Mouse (Mus musculus): ENCODE measurements around the gene Olfr978. TPM values are rescaled to one million over a fixed set of nuclear protein-coding genes. Genes with fewer than 3 reads are reported as not detected.
"Not testable (repeated sequence)": the region's sequence is repeated elsewhere in the genome, so short reads cannot be mapped to it uniquely, and the experiment has no call there.

Olfr978 gene
- not detected in 2 replicates for polyA plus RNA-seq (2016; fragmentation: Nextera tagmentation; extraction: Ambion mirVana)

- Histone ChIP-seq H3K27me3 (ENCODE audit: low read depth, poor library complexity, severe bottlenecking) (no peaks in the 10 kb centered on the region), H3K27ac (no peak within 1 kb of the TSS), H3K36me3 (no peaks in the 10 kb centered on the region), H3K4me1 (no peaks in the 10 kb centered on the region), H3K4me3 (no peak within 1 kb of the TSS), H3K9me3 (replicated peaks) (no peaks in the 10 kb centered on the region)
- WGBS, result 86% methylated on average over 2 of the region's 2 CpGs
- DNase-seq (ENCODE audit: low spot score), result no peak
These were observed at the start of gene Olfr978 for GRCm38 (mm10) chr9:39991813-39992212. TSS of gene Olfr978 (plus strand) at chr9:39992113.

DNA sequence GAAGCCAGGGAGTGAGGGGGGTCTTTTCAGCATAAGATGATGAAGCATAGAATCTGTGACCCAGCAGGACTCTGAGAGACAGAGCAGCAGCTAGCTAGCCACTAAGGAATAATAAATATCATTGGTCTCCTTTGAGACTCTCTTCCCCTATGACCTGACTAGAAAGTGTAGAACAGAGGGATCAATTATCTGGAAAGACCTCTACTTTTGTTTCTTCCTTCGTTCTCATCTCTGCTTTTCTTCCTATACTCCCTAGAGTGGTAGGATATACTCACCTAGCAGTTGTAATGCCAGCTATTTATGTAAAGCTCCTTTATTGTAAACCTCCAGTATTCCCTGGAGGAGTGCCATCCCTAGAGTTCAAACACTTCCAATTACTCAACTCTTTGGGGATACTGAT is 40.0 kb upstream of the Olfr978 start, which contains the start of gene Olfr975:
TSS of gene Olfr975 (minus strand) at position 101 of the 400 bp plus-strand sequence.
- Histone ChIP-seq H3K4me3 (no peak within 1 kb of the TSS), H3K9me3 (replicated peaks) (no peaks in the 10 kb centered on the region), H3K27me3 (ENCODE audit: low read depth, poor library complexity, severe bottlenecking) (no peaks in the 10 kb centered on the region), H3K36me3 (no peaks in the 10 kb centered on the region), H3K27ac (no peak within 1 kb of the TSS), H3K4me1 (no peaks in the 10 kb centered on the region)
- WGBS, result 74% methylated on average over 1 of the region's 1 CpGs
- DNase-seq (ENCODE audit: low spot score), result no peak

- not testable (repeated sequence) for H3K9me3 ChIP-seq (replicated peaks); H3K4me1 ChIP-seq; H3K36me3 ChIP-seq; H3K27ac ChIP-seq; DNase-seq (ENCODE audit: low spot score); H3K27me3 ChIP-seq (ENCODE audit: low read depth, poor library complexity, severe bottlenecking); H3K4me3 ChIP-seq
- WGBS, result 86% methylated on average over 8 of the region's 9 CpGs
These were observed 30.9 kb upstream of the Olfr978 start, which contains the start of gene Olfr976 for GRCm38 (mm10) chr9:39961033-39961432. TSS of gene Olfr976 (minus strand) at chr9:39961133.

- not testable (repeated sequence) for H3K36me3 ChIP-seq; H3K27me3 ChIP-seq (ENCODE audit: low read depth, poor library complexity, severe bottlenecking); DNase-seq (ENCODE audit: low spot score); H3K4me3 ChIP-seq; H3K4me1 ChIP-seq; H3K9me3 ChIP-seq (replicated peaks); H3K27ac ChIP-seq
- 91% methylated on average over 1 of the region's 1 CpGs for WGBS
These were observed 15.2 kb upstream of the Olfr978 start for GRCm38 (mm10) chr9:39976581-39977145.

- 89% methylated on average over 1 of the region's 1 CpGs for WGBS
- no peak for DNase-seq (ENCODE audit: low spot score)
- Histone ChIP-seq H3K4me3 (no peak within 1 kb of the TSS), H3K4me1 (no peaks in the 10 kb centered on the region), H3K27ac (no peak within 1 kb of the TSS), H3K36me3 (no peaks in the 10 kb centered on the region), H3K27me3 (ENCODE audit: low read depth, poor library complexity, severe bottlenecking) (no peaks in the 10 kb centered on the region), H3K9me3 (replicated peaks) (no peaks in the 10 kb centered on the region)
These were observed 11.5 kb downstream of the Olfr978 start, which contains the start of gene Olfr979 for GRCm38 (mm10) chr9:40003365-40003764. TSS of gene Olfr979 (minus strand) at chr9:40003465.

GRCm38 (mm10) chr9:40009482-40009881 is 17.6 kb downstream of the Olfr978 start, which contains the start of gene Olfr980:
TSS of gene Olfr980 (minus strand) at chr9:40009582.
- 91% methylated on average over 1 of the region's 1 CpGs for WGBS
- Histone ChIP-seq H3K27me3 (ENCODE audit: low read depth, poor library complexity, severe bottlenecking) (no peaks in the 10 kb centered on the region), H3K4me3 (no peak within 1 kb of the TSS), H3K9me3 (replicated peaks) (no peaks in the 10 kb centered on the region), H3K36me3 (no peaks in the 10 kb centered on the region), H3K4me1 (no peaks in the 10 kb centered on the region), H3K27ac (no peak within 1 kb of the TSS)
- DNase-seq (ENCODE audit: low spot score), result no peak

- 69% methylated on average over 2 of the region's 2 CpGs for WGBS
- H3K4me3 ChIP-seq, result no peak within 1 kb of the TSS
- no peak within 1 kb of the TSS for H3K27ac ChIP-seq
- H3K4me1 ChIP-seq, result no peaks in the 10 kb centered on the region
- no peak for DNase-seq (ENCODE audit: low spot score)
- H3K9me3 ChIP-seq (replicated peaks), result no peaks in the 10 kb centered on the region
- H3K36me3 ChIP-seq, result no peaks in the 10 kb centered on the region
- H3K27me3 ChIP-seq (ENCODE audit: low read depth, poor library complexity, severe bottlenecking), result no peaks in the 10 kb centered on the region
These were observed 29.3 kb downstream of the Olfr978 start, which contains the start of gene Olfr981 for GRCm38 (mm10) chr9:40021164-40021563. TSS of gene Olfr981 (plus strand) at chr9:40021464.

Other genes starting within 250 kb of the Olfr978 start
- gene Olfr967, start 245.9 kb upstream of the Olfr978 start, polyA plus RNA-seq (2016; fragmentation: Nextera tagmentation; extraction: Ambion mirVana), result not detected in 2 replicates
- gene Olfr968, start 208.9 kb upstream of the Olfr978 start, polyA plus RNA-seq (2016; fragmentation: Nextera tagmentation; extraction: Ambion mirVana), result not detected in 2 replicates
- not detected in 2 replicates for gene Olfr969, start 201.2 kb upstream of the Olfr978 start, polyA plus RNA-seq (2016; fragmentation: Nextera tagmentation; extraction: Ambion mirVana)
- not detected in 2 replicates for gene Olfr970, start 183.3 kb upstream of the Olfr978 start, polyA plus RNA-seq (2016; fragmentation: Nextera tagmentation; extraction: Ambion mirVana)
- gene Olfr971, start 155.2 kb upstream of the Olfr978 start, polyA plus RNA-seq (2016; fragmentation: Nextera tagmentation; extraction: Ambion mirVana), result not detected in 2 replicates
- not detected in 2 replicates for gene Olfr972, start 125.7 kb upstream of the Olfr978 start, polyA plus RNA-seq (2016; fragmentation: Nextera tagmentation; extraction: Ambion mirVana)
- not detected in 2 replicates for gene Olfr229, start 84.8 kb upstream of the Olfr978 start, polyA plus RNA-seq (2016; fragmentation: Nextera tagmentation; extraction: Ambion mirVana)
- not detected in 2 replicates for gene Olfr974, start 54.6 kb upstream of the Olfr978 start, polyA plus RNA-seq (2016; fragmentation: Nextera tagmentation; extraction: Ambion mirVana)
- gene Olfr975, start 40.1 kb upstream of the Olfr978 start, polyA plus RNA-seq (2016; fragmentation: Nextera tagmentation; extraction: Ambion mirVana), result not detected in 2 replicates
- gene Olfr976, start 31.0 kb upstream of the Olfr978 start, polyA plus RNA-seq (2016; fragmentation: Nextera tagmentation; extraction: Ambion mirVana), result not detected in 2 replicates
- gene Olfr979, start 11.4 kb downstream of the Olfr978 start, polyA plus RNA-seq (2016; fragmentation: Nextera tagmentation; extraction: Ambion mirVana), result not detected in 2 replicates
- not detected in 2 replicates for gene Olfr980, start 17.5 kb downstream of the Olfr978 start, polyA plus RNA-seq (2016; fragmentation: Nextera tagmentation; extraction: Ambion mirVana)
- not detected in 2 replicates for gene Olfr981, start 29.4 kb downstream of the Olfr978 start, polyA plus RNA-seq (2016; fragmentation: Nextera tagmentation; extraction: Ambion mirVana)
- gene Olfr982, start 81.7 kb downstream of the Olfr978 start, polyA plus RNA-seq (2016; fragmentation: Nextera tagmentation; extraction: Ambion mirVana), result not detected in 2 replicates
- gene Olfr983, start 101.5 kb downstream of the Olfr978 start, polyA plus RNA-seq (2016; fragmentation: Nextera tagmentation; extraction: Ambion mirVana), result not detected in 2 replicates
- not detected in 2 replicates for gene Olfr984, start 122.1 kb downstream of the Olfr978 start, polyA plus RNA-seq (2016; fragmentation: Nextera tagmentation; extraction: Ambion mirVana)
- not detected in 2 replicates for gene Olfr985, start 138.1 kb downstream of the Olfr978 start, polyA plus RNA-seq (2016; fragmentation: Nextera tagmentation; extraction: Ambion mirVana)
- not detected in 2 replicates for gene Tmem225, start 156.0 kb downstream of the Olfr978 start, polyA plus RNA-seq (2016; fragmentation: Nextera tagmentation; extraction: Ambion mirVana)
- gene Olfr986, start 188.8 kb downstream of the Olfr978 start, polyA plus RNA-seq (2016; fragmentation: Nextera tagmentation; extraction: Ambion mirVana), result not detected in 2 replicates
- gene Zfp202, start 200.2 kb downstream of the Olfr978 start, polyA plus RNA-seq (2016; fragmentation: Nextera tagmentation; extraction: Ambion mirVana), result 7.5 and 8.4 TPM in 2 replicates

Measured in limb, embryonic 10.5 days (tissue).